Mouse (Mus musculus) midbrain, embryonic 11.5 days (tissue): Measurements from ENCODE around the gene Pard6a. TPM values are rescaled to one million over a fixed set of nuclear protein-coding genes. Genes with fewer than 3 reads are reported as not detected.
A peak's percentile ranks its signal among the peaks of the same experiment; 100 is the strongest.

ENCODE experiments used
- ATAC-seq: fragments of 200-750 bp; cut with Nextera tagmentation; 2 replicates; pipeline ENCODE4 v1.8.0; 2017; ENCODE audit warnings: moderate TSS enrichment, moderate library complexity; ENCODE audit not compliant: low FRiP score
- DNase-seq: peaks from one replicate; pipeline ENCODE4 v3.0.0; 2015; ENCODE audit warnings: low spot score; ENCODE audit errors: missing footprints
- H3K27ac ChIP-seq: fragments of 300-500 bp; sonication (generic); 2 replicates; pipeline ENCODE4 v1.5.1; 2014; ENCODE audit warnings: low read depth, low read length
- H3K27me3 ChIP-seq: fragments of 300-500 bp; sonication (generic); 2 replicates; pipeline ENCODE4 v1.6.1; 2014; ENCODE audit warnings: mild to moderate bottlenecking, low read length, moderate library complexity, mixed read lengths; ENCODE audit not compliant: control insufficient read depth, insufficient read depth
- H3K36me3 ChIP-seq: fragments of 300-500 bp; sonication (generic); 2 replicates; pipeline ENCODE4 v1.6.1; 2014; ENCODE audit warnings: mild to moderate bottlenecking, low read length, moderate library complexity, mixed read lengths; ENCODE audit not compliant: control insufficient read depth, insufficient read depth
- H3K4me1 ChIP-seq: fragments of 300-500 bp; sonication (generic); 2 replicates; pipeline ENCODE4 v1.6.1; 2014; ENCODE audit warnings: low read length; ENCODE audit not compliant: control insufficient read depth, insufficient read depth
- H3K4me2 ChIP-seq: fragments of 300-500 bp; sonication (generic); 2 replicates; pipeline ENCODE4 v1.6.1; 2014; ENCODE audit warnings: mild to moderate bottlenecking, moderate library complexity
- H3K4me3 ChIP-seq: fragments of 300-500 bp; sonication (generic); 2 replicates; pipeline ENCODE4 v1.5.1; 2014; ENCODE audit warnings: low read depth, low read length
- H3K9ac ChIP-seq: fragments of 300-500 bp; sonication (generic); 2 replicates; pipeline ENCODE4 v1.6.1; 2014; ENCODE audit warnings: low read length
- H3K9me3 ChIP-seq: fragments of 300-500 bp; sonication (generic); 2 replicates; pipeline ENCODE4 v1.6.1; 2016; ENCODE audit warnings: low read length; ENCODE audit not compliant: control insufficient read depth
- WGBS: fragments of 180-500 bp; shearing (Covaris S2); extraction: QIAGEN DNeasy Blood & Tissue Kit; methylation state at CpG from one replicate; pipeline ENCODE4 v1.1.7; 2014; 5-methylcytosine and 5-hydroxymethylcytosine counted together
- polyA plus RNA-seq: library from polyadenylated mRNA; unstranded; fragments of >200 nt; fragmentation: Nextera tagmentation; extraction: Ambion mirVana; gene quantifications from 2 replicates; pipeline ENCODE4 v1.2.1, GENCODE M21; 2014

Pard6a gene
- polyA plus RNA-seq, 1 experiment from 2014 or later = 26.2 TPM

GRCm38 (mm10) chr8:105698734-105699133, 2.2 kb upstream of the Pard6a start:
- no peak for DNase-seq
- H3K27me3 ChIP-seq = peaks cover 2% of the 10 kb centered on the region; the same call in 1 of the 2 replicates
- ATAC-seq = no peak
- peaks cover 29% of the 10 kb centered on the region for H3K4me1 ChIP-seq
- no peak overlapping the region for H3K9ac ChIP-seq
- H3K4me2 ChIP-seq = no peak overlapping the region
- peaks cover 6% of the 10 kb centered on the region; the same call in 1 of the 2 replicates for H3K36me3 ChIP-seq
- no peak overlapping the region for H3K27ac ChIP-seq
- H3K9me3 ChIP-seq = no peaks in the 10 kb centered on the region
- no peak overlapping the region for H3K4me3 ChIP-seq
- 92% methylated on average over 5 of the region's 5 CpGs for WGBS

- DNase-seq (no peak), ATAC-seq (no peak)
- Histone ChIP-seq H3K4me2 (peak overlapping the region; percentile 81), H3K27ac (no peak overlapping the region), H3K9me3 (no peaks in the 10 kb centered on the region), H3K9ac (peak overlapping the region; percentile 68), H3K27me3 (no peaks in the 10 kb centered on the region), H3K4me1 (peaks cover 21% of the 10 kb centered on the region), H3K4me3 (peak overlapping the region; percentile 66; the same call in 1 of the 2 replicates), H3K36me3 (peaks cover 10% of the 10 kb centered on the region; the same call in 1 of the 2 replicates)
- 90% methylated on average over 11 of the region's 11 CpGs for WGBS
Observed at GRCm38 (mm10) chr8:105699488-105700215, 1.3 kb upstream of the Pard6a start.

GRCm38 (mm10) chr8:105700566-105700965, 382 bp upstream of the Pard6a start:
- DNase-seq (no peak), ATAC-seq (peak; percentile 53)
- H3K27ac ChIP-seq = no peak overlapping the region
- no peaks in the 10 kb centered on the region for H3K9me3 ChIP-seq
- peaks cover 10% of the 10 kb centered on the region; the same call in 1 of the 2 replicates for H3K36me3 ChIP-seq
- no peaks in the 10 kb centered on the region for H3K27me3 ChIP-seq
- H3K4me3 ChIP-seq = peak overlapping the region; percentile 66
- H3K4me2 ChIP-seq = peak overlapping the region; percentile 81
- peak overlapping the region; percentile 68 for H3K9ac ChIP-seq
- under 1% methylated on average over 21 of the region's 21 CpGs for WGBS
- peaks cover 19% of the 10 kb centered on the region for H3K4me1 ChIP-seq

- Histone ChIP-seq H3K9ac (peak overlapping the region; percentile 60), H3K27me3 (no peaks in the 10 kb centered on the region), H3K27ac (peak overlapping the region; percentile 20), H3K4me1 (peaks cover 29% of the 10 kb centered on the region), H3K9me3 (no peaks in the 10 kb centered on the region), H3K36me3 (peaks cover 8% of the 10 kb centered on the region; the same call in 1 of the 2 replicates), H3K4me2 (peak overlapping the region; percentile 81), H3K4me3 (peak overlapping the region; percentile 66)
- ATAC-seq (peak; percentile 25; the same call in 1 of the 2 replicates), DNase-seq (no peak)
- 35% methylated on average over 18 of the region's 18 CpGs for whole genome bisulfite sequencing
Observed at GRCm38 (mm10) chr8:105702001-105702401, 1.1 kb downstream of the Pard6a start.

GRCm38 (mm10) chr8:105702731-105703415, 1.9 kb downstream of the Pard6a start:
- Histone ChIP-seq H3K27ac (no peak overlapping the region), H3K27me3 (no peaks in the 10 kb centered on the region), H3K4me2 (no peak overlapping the region), H3K9ac (no peak overlapping the region), H3K4me1 (peaks cover 33% of the 10 kb centered on the region), H3K4me3 (no peak overlapping the region), H3K36me3 (peaks cover 5% of the 10 kb centered on the region; the same call in 1 of the 2 replicates), H3K9me3 (no peaks in the 10 kb centered on the region)
- ATAC-seq (no peak), DNase-seq (no peak)
- 93% methylated on average over 24 of the region's 24 CpGs for WGBS

- H3K4me3 ChIP-seq = no peak overlapping the region
- no peak overlapping the region for H3K27ac ChIP-seq
- no peak overlapping the region for H3K4me2 ChIP-seq
- peaks cover 33% of the 10 kb centered on the region for H3K4me1 ChIP-seq
- no peak for ATAC-seq
- DNase-seq = no peak
- H3K36me3 ChIP-seq = peaks cover 5% of the 10 kb centered on the region; the same call in 1 of the 2 replicates
- 94% methylated on average over 34 of the region's 34 CpGs for WGBS
- no peaks in the 10 kb centered on the region for H3K9me3 ChIP-seq
- no peaks in the 10 kb centered on the region for H3K27me3 ChIP-seq
- H3K9ac ChIP-seq = no peak overlapping the region
Observed at GRCm38 (mm10) chr8:105704146-105704812, 3.3 kb downstream of the Pard6a start.

GRCm38 (mm10) chr8:105704955-105705354, 4.0 kb downstream of the Pard6a start:
- Histone ChIP-seq H3K9me3 (no peaks in the 10 kb centered on the region), H3K4me2 (no peak overlapping the region), H3K4me3 (no peak overlapping the region), H3K27me3 (no peaks in the 10 kb centered on the region), H3K27ac (no peak overlapping the region), H3K9ac (no peak overlapping the region), H3K36me3 (peaks cover 5% of the 10 kb centered on the region; the same call in 1 of the 2 replicates), H3K4me1 (peaks cover 29% of the 10 kb centered on the region)
- DNase-seq = no peak
- WGBS = 96% methylated on average over 6 of the region's 6 CpGs
- ATAC-seq = no peak

DNA sequence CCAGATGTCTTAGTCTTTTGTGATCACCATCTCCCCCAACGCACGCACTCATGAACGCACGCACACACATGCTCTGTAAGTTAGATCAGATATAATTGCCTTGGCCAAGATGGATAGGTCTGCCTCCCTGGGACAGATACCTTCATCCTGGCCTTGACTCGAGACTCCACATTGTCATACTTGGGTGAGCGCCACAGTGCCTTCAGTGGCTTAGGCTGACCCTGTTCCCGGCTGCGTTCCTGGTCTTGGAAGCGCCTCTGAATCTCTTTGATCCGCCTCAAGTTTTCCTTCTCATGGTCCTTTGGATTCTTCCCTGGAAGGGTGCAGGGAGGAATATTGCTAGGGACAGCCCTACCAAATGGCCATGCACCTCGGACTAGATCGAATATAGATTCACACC, 5.5 kb downstream of the Pard6a start:
- Histone ChIP-seq H3K4me3 (peak overlapping the region; percentile 76), H3K9ac (peak overlapping the region; percentile 84; the same call in 1 of the 2 replicates), H3K27me3 (no peaks in the 10 kb centered on the region), H3K27ac (no peak overlapping the region), H3K36me3 (peaks cover 5% of the 10 kb centered on the region; the same call in 1 of the 2 replicates), H3K4me2 (peak overlapping the region; percentile 93), H3K4me1 (peaks cover 23% of the 10 kb centered on the region), H3K9me3 (no peaks in the 10 kb centered on the region)
- ATAC-seq (no peak), DNase-seq (no peak)
- WGBS = 77% methylated on average over 12 of the region's 12 CpGs
